ENCODE assay signal across 22 mouse cellular contexts in the genomic region with DNA sequence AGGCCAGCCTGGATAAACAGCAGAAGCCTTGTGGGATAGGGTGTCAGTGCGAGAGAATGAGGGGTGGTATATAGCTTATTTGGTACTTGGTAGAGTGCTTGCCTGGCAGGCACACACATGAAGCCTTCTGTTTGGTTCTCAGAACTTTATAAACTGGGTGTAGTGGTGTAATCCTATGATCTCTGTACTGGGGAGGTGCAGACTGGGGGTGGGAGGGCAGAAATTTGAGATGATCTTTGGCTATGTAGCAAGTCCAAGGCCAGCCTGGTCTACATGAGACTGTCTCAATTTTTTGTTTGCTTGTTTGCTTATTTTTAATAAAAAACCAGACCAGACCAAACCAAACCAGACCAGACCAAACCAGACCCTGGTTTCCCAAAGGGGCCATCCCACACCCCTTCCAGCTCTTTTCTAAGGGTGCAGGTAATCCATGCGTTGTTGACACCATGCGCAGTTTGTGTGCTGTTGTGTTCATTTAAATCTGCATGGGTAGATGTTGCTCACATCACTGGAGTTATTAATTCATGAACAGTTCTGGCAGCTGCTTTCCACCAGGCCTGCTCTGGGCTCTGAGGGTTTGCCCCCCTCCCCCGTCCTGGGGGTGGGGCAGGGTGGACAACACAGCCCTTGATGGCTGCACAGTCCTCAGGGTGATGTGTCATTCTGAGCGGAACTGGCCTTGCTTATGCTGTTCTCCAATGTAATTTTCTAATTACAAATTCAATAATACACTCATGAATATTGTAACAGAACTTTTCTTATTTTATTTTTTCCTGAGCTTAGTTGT. TPM values are rescaled to one million over a fixed set of nuclear protein-coding genes. Genes with fewer than 3 reads are reported as not detected.
DNase-seq lines count a peak whose midpoint lies in the region; ATAC-seq and TF ChIP-seq lines count a peak whose summit lies in the region.
"Had no signal": no experiment of that assay in that cellular context is flagged by ENCODE, and none has a peak within 500 bp of the region (broad histone marks: within the 10 kb centered on the region; RNA-seq: fewer than 3 reads in every experiment).

No protein-coding gene starts in this region.

- no peak overlapping the region for H3K27ac ChIP-seq in midbrain, embryonic 13.5 days
- H3K27ac ChIP-seq in midbrain, postnatal 0 days (ENCODE audit: low read depth, low read length), result no peak overlapping the region
- no peak overlapping the region for H3K27ac ChIP-seq in liver, embryonic 11.5 days (ENCODE audit: low read depth, low read length)
- H3K27ac ChIP-seq: embryonic facial prominence, embryonic 12.5 days; forebrain, embryonic 13.5 days; hindbrain, embryonic 14.5 days; layer of hippocampus, adult 2 months; lung, embryonic 15.5 days; macrophage; neural tube, embryonic 12.5 days had no signal

- no peaks in the 10 kb centered on the region for H3K27me3 ChIP-seq in midbrain, embryonic 13.5 days
- no peaks in the 10 kb centered on the region for H3K27me3 ChIP-seq in midbrain, postnatal 0 days (ENCODE audit: insufficient read depth, low read length)
- no peaks in the 10 kb centered on the region for H3K27me3 ChIP-seq in liver, embryonic 11.5 days (replicated peaks; ENCODE audit: control insufficient read depth, insufficient read depth, low read length)
- H3K27me3 ChIP-seq: CH12.LX; embryonic facial prominence, embryonic 12.5 days; forebrain, embryonic 13.5 days; lung, embryonic 15.5 days; neural tube, embryonic 12.5 days had no signal

- DNase-seq in cerebellum, adult 9-10 months, result peak; percentile 44
- no peak for DNase-seq in midbrain, postnatal 0 days (ENCODE audit: low spot score)
- DNase-seq in liver, embryonic 11.5 days (ENCODE audit: low spot score), result no peak
- DNase-seq in frontal cortex, postnatal 25 days (ENCODE audit: low spot score in 2 of 2), result no peak
- DNase-seq: cerebellum, adult 8-10 months; gastrocnemius, postnatal 10 days; heart, adult 18-20 months; heart, postnatal 36 days; thymus, postnatal 36 days had no signal

- H3K4me2 ChIP-seq in midbrain, embryonic 13.5 days (replicated peaks), result no peak overlapping the region
- no peak overlapping the region for H3K4me2 ChIP-seq in midbrain, postnatal 0 days (ENCODE audit: low read depth, low read length, poor library complexity, severe bottlenecking)
- no peak overlapping the region for H3K4me2 ChIP-seq in liver, embryonic 11.5 days
- H3K4me2 ChIP-seq: embryonic facial prominence, embryonic 12.5 days; forebrain, embryonic 13.5 days; hindbrain, embryonic 14.5 days; lung, embryonic 15.5 days; neural tube, embryonic 12.5 days had no signal

- H3K4me1 ChIP-seq in midbrain, embryonic 13.5 days (replicated peaks), result peaks cover 18% of the 10 kb centered on the region
- H3K4me1 ChIP-seq in midbrain, postnatal 0 days (ENCODE audit: insufficient read depth, low read length), result 0 out of 2 replicates have a peak, but pooled peaks cover 2% of the 10 kb centered on the region
- peaks cover 11% of the 10 kb centered on the region for H3K4me1 ChIP-seq in liver, embryonic 11.5 days (replicated peaks; ENCODE audit: control insufficient read depth, insufficient read depth, low read length)

- no peak overlapping the region for H3K4me3 ChIP-seq in midbrain, embryonic 13.5 days (replicated peaks)
- H3K4me3 ChIP-seq in midbrain, postnatal 0 days (ENCODE audit: low read depth, low read length), result no peak overlapping the region
- no peak overlapping the region for H3K4me3 ChIP-seq in liver, embryonic 11.5 days (ENCODE audit: low read depth, low read length)
- H3K4me3 ChIP-seq: embryonic facial prominence, embryonic 12.5 days; erythroblast, embryonic 14.5 days; forebrain, embryonic 13.5 days; layer of hippocampus, adult 2 months; lung, embryonic 15.5 days; neural tube, embryonic 12.5 days had no signal

- no peak overlapping the region for H3K9ac ChIP-seq in midbrain, embryonic 13.5 days (replicated peaks)
- no peak overlapping the region for H3K9ac ChIP-seq in midbrain, postnatal 0 days (replicated peaks; ENCODE audit: low read length, poor library complexity, severe bottlenecking)
- H3K9ac ChIP-seq in liver, embryonic 11.5 days (ENCODE audit: low read depth, low read length), result no peak overlapping the region
- H3K9ac ChIP-seq: embryonic facial prominence, embryonic 12.5 days; forebrain, embryonic 13.5 days; hindbrain, embryonic 14.5 days; lung, embryonic 15.5 days; neural tube, embryonic 12.5 days had no signal

- H3K9me3 ChIP-seq in midbrain, embryonic 13.5 days, result no peaks in the 10 kb centered on the region
- H3K9me3 ChIP-seq in midbrain, postnatal 0 days (ENCODE audit: low read length), result no peaks in the 10 kb centered on the region
- no peaks in the 10 kb centered on the region for H3K9me3 ChIP-seq in liver, embryonic 11.5 days (ENCODE audit: control insufficient read depth, low read length)
- H3K9me3 ChIP-seq: embryonic facial prominence, embryonic 12.5 days; forebrain, embryonic 13.5 days; lung, embryonic 15.5 days; neural tube, embryonic 12.5 days had no signal

- no peaks in the 10 kb centered on the region for H3K36me3 ChIP-seq in midbrain, embryonic 13.5 days
- H3K36me3 ChIP-seq in midbrain, postnatal 0 days (ENCODE audit: insufficient read depth, low read length), result no peaks in the 10 kb centered on the region
- no peaks in the 10 kb centered on the region for H3K36me3 ChIP-seq in liver, embryonic 11.5 days (ENCODE audit: control insufficient read depth, insufficient read depth, low read length)
- H3K36me3 ChIP-seq: embryonic facial prominence, embryonic 12.5 days; lung, embryonic 15.5 days; neural tube, embryonic 12.5 days had no signal

- no peak for ATAC-seq in cerebellum, adult (ENCODE audit: insufficient number of reproducible peaks, low FRiP score, low TSS enrichment)
- ATAC-seq in midbrain, embryonic 13.5 days, result 0 out of 2 replicates have a peak, but pooled peaks have one; percentile 30
- no peak for ATAC-seq in midbrain, postnatal 0 days (ENCODE audit: low FRiP score)
- ATAC-seq in liver, embryonic 11.5 days (replicated peaks; ENCODE audit: low FRiP score), result 0 out of 2 replicates have a peak, but pooled peaks have one; percentile 7
- no peak for ATAC-seq in monocyte, adult 5-6 weeks (replicated peaks; ENCODE audit: insufficient number of reproducible peaks, low FRiP score, low TSS enrichment, poor library complexity, severe bottlenecking)
- ATAC-seq: forebrain, embryonic 13.5 days; intestine, embryonic 16.5 days had no signal

- no peak for TF ChIP-seq CTCF in midbrain, postnatal 0 days (IDR thresholded peaks at IDR 0.05)

- WGBS in midbrain, embryonic 13.5 days, result 85% methylated on average over 5 of the region's 5 CpGs
- WGBS in midbrain, postnatal 0 days, result 81% methylated on average over 5 of the region's 5 CpGs
- WGBS in liver, embryonic 11.5 days, result 81% methylated on average over 5 of the region's 5 CpGs

RNA-seq across cellular contexts. Expression of gene Stard10, which starts 15.4 kb away (rescaled TPM):
- polyA plus RNA-seq in midbrain, embryonic 13.5 days (2015; fragmentation: Nextera tagmentation; extraction: Ambion mirVana), result 4.4 and 6.8 TPM in 2 replicates
- 21.5 and 47.7 TPM in 2 replicates for total RNA-seq in midbrain, postnatal 0 days (2014; rRNA removed)
- 11.0 and 12.1 TPM in 2 replicates for polyA plus RNA-seq in midbrain, postnatal 0 days (2015; fragmentation: Nextera tagmentation; extraction: Ambion mirVana)
- polyA plus RNA-seq in liver, embryonic 11.5 days (2014; fragmentation: Nextera tagmentation; extraction: Ambion mirVana), result 86.4 and 93.9 TPM in 2 replicates
- 2.3 to 14.3 TPM (median 12.1 TPM) in 3 replicates for total RNA-seq in monocyte, adult 5-6 weeks (2017)

RNA-seq across cellular contexts. Expression of gene Arap1, which starts 15.6 kb away (rescaled TPM):
- polyA plus RNA-seq in midbrain, embryonic 13.5 days (2015; fragmentation: Nextera tagmentation; extraction: Ambion mirVana), result 6.2 and 7.8 TPM in 2 replicates
- total RNA-seq in midbrain, postnatal 0 days (2014; rRNA removed), result 12.3 and 30.0 TPM in 2 replicates
- 6.9 and 8.9 TPM in 2 replicates for polyA plus RNA-seq in midbrain, postnatal 0 days (2015; fragmentation: Nextera tagmentation; extraction: Ambion mirVana)
- polyA plus RNA-seq in liver, embryonic 11.5 days (2014; fragmentation: Nextera tagmentation; extraction: Ambion mirVana), result 33.8 and 33.9 TPM in 2 replicates
- 247 to 347 TPM (median 330 TPM) in 3 replicates for total RNA-seq in monocyte, adult 5-6 weeks (2017)

RNA-seq across cellular contexts. Expression of gene Atg16l2, which starts 30.2 kb away (rescaled TPM):
- polyA plus RNA-seq in midbrain, embryonic 13.5 days (2015; fragmentation: Nextera tagmentation; extraction: Ambion mirVana), result 16.8 and 20.8 TPM in 2 replicates
- total RNA-seq in midbrain, postnatal 0 days (2014; rRNA removed), result 17.0 and 31.5 TPM in 2 replicates
- polyA plus RNA-seq in midbrain, postnatal 0 days (2015; fragmentation: Nextera tagmentation; extraction: Ambion mirVana), result 22.4 and 22.6 TPM in 2 replicates
- 5.7 and 6.4 TPM in 2 replicates for polyA plus RNA-seq in liver, embryonic 11.5 days (2014; fragmentation: Nextera tagmentation; extraction: Ambion mirVana)
- total RNA-seq in monocyte, adult 5-6 weeks (2017), result 21.8 to 36.0 TPM (median 26.3 TPM) in 3 replicates

Comparison
In these comparisons a context has a peak if more than half of its experiments do, and no peak if none do; other contexts are left out.
1. ATAC-seq: peak in midbrain, embryonic 13.5 days (single experiment) and liver, embryonic 11.5 days (single experiment); none in cerebellum, adult (single experiment), midbrain, postnatal 0 days (single experiment) and monocyte, adult 5-6 weeks (single experiment).